Mouse (Mus musculus): Measurements from ENCODE around the gene Gm20388.

DNA sequence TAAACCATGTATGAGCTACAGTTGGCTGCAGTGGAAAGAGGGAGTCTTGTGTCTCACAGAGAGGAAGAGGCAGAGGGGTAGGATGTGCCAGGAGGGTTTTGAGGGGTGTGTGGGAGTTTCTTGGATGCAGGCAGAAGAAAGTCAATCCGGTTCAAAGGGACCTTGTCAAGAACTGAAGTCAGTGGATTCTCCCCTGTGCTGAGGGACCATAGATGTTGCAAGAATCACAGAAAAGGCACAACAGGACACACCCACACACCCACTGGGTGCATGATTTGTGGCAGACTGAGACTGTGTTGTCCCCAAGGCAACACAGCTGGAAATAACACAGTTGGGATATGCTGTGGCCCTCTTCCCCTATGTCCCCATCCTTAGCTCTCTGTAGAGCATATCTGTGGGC, 526.6 kb downstream of the Gm20388 start:
- TF ChIP-seq POLR2A (IDR thresholded peaks at IDR 0.05; ENCODE audit: insufficient read depth, low read length) (no peak), CTCF (IDR thresholded peaks at IDR 0.05; ENCODE audit: low read depth, low read length) (no peak)

All from ES-Bruce4 (cell line).